Mouse (Mus musculus): ENCODE results near the gene Btbd2.

GRCm38 (mm10) chr10:80610116-80610785 lies 46.6 kb downstream of the Btbd2 start:
- TF ChIP-seq SMC3 (IDR thresholded peaks at IDR 0.05; ENCODE audit: low read depth, low read length) (no peak), CTCF (IDR thresholded peaks at IDR 0.05 in 2 of 3, conservative IDR thresholded peaks at IDR 0.05 in 1 of 3; ENCODE audit: control insufficient read depth in 1 of 3, insufficient read depth in 1 of 3, low read depth in 2 of 3, low read length in 3 of 3, poor library complexity in 1 of 3, severe bottlenecking in 1 of 3) (no peak), ZC3H11A (IDR thresholded peaks at IDR 0.05; ENCODE audit: low read depth, low read length) (no peak), MYB (IDR thresholded peaks at IDR 0.05; ENCODE audit: low read depth, low read length) (no peak), MAX (IDR thresholded peaks at IDR 0.05; ENCODE audit: low read length) (no peak), EP300 (IDR thresholded peaks at IDR 0.05; ENCODE audit: low read depth in 1 of 2, low read length in 2 of 2) (no peak), POLR2A (IDR thresholded peaks at IDR 0.05; ENCODE audit: control insufficient read depth in 1 of 2, insufficient read depth in 1 of 2, low read depth in 1 of 2, low read length in 2 of 2, poor library complexity in 1 of 2) (no peak), NELFE (IDR thresholded peaks at IDR 0.05; ENCODE audit: low read depth, low read length) (no peak), TAL1 (IDR thresholded peaks at IDR 0.05; ENCODE audit: low read length) (no peak)
